Mouse (Mus musculus): Measurements from ENCODE around the gene Gm17545.

DNA sequence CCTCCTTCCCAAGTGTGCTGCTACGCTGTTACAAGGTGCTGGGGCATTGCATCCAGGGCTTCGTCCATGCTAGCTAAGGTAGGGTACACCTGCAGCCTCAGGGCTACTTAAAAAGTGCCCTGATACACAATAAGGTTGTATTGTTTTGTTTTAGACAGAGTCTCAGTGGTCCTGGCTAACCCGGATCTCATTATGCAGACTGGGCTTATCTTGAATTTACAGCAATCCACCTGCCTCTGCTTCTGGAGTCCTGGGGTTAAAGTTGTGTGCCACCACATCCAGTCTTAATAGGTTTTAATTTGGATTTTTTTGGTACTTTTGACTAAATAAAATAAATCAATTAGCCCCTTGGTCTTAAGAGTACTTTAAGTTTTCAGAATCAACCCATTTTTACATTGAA is 34.2 kb upstream of the Gm17545 start:
- TF ChIP-seq CTCF (IDR thresholded peaks at IDR 0.05): no peak
- TF ChIP-seq EP300 (IDR thresholded peaks at IDR 0.05): no peak

Measured in lung, postnatal 0 days (tissue).